Mouse (Mus musculus) stomach, embryonic 16.5 days (tissue): Measurements from ENCODE around the gene Fbxo45. TPM values are rescaled to one million over a fixed set of nuclear protein-coding genes. Genes with fewer than 3 reads are reported as not detected.

Experiments
- ATAC-seq: fragments of 200-750 bp; cut with Nextera tagmentation; 2 replicates; pipeline ENCODE4 v1.8.0; 2017; ENCODE audit warnings: moderate number of reproducible peaks, moderate TSS enrichment; ENCODE audit not compliant: insufficient read depth, low FRiP score
- H3K27ac ChIP-seq: fragments of 300-500 bp; sonication (generic); 2 replicates; pipeline ENCODE4 v1.5.1; 2014; ENCODE audit warnings: low read length
- H3K27me3 ChIP-seq: fragments of 300-500 bp; sonication (generic); 2 replicates; pipeline ENCODE4 v1.6.1; 2014; ENCODE audit warnings: low read length, control low read depth, mixed read lengths; ENCODE audit not compliant: control insufficient read depth, insufficient read depth
- H3K36me3 ChIP-seq: fragments of 300-500 bp; sonication (generic); 2 replicates; pipeline ENCODE4 v1.6.1; 2014; ENCODE audit warnings: low read length; ENCODE audit not compliant: control insufficient read depth, insufficient read depth
- H3K4me1 ChIP-seq: fragments of 300-500 bp; sonication (generic); 2 replicates; pipeline ENCODE4 v1.6.1; 2014; ENCODE audit warnings: low read length, control low read depth, mixed read lengths; ENCODE audit not compliant: control insufficient read depth, insufficient read depth
- H3K4me2 ChIP-seq: fragments of 300-500 bp; sonication (generic); 2 replicates; pipeline ENCODE4 v1.6.1; 2014; ENCODE audit warnings: low read depth, low read length, mixed read lengths
- H3K4me3 ChIP-seq: fragments of 300-500 bp; sonication (generic); replicated peaks from 2 replicates; pipeline ENCODE4 v1.5.1; 2014; ENCODE audit warnings: mild to moderate bottlenecking, low read length
- H3K9ac ChIP-seq: fragments of 300-500 bp; sonication (generic); 2 replicates; pipeline ENCODE4 v1.6.1; 2014; ENCODE audit warnings: low read length
- H3K9me3 ChIP-seq: fragments of 300-500 bp; sonication (generic); replicated peaks from 2 replicates; pipeline ENCODE4 v1.6.1; 2016; ENCODE audit warnings: low read length, control low read depth; ENCODE audit not compliant: control insufficient read depth
- WGBS: fragments of 180-500 bp; shearing (Covaris S2); extraction: QIAGEN DNeasy Blood & Tissue Kit; methylation state at CpG from one replicate; pipeline ENCODE4 v1.1.7; 2014; 5-methylcytosine and 5-hydroxymethylcytosine counted together
- polyA plus RNA-seq: library from polyadenylated mRNA; unstranded; fragments of >200 nt; fragmentation: Nextera tagmentation; extraction: Ambion mirVana; gene quantifications from 2 replicates; pipeline ENCODE4 v1.2.1, GENCODE M21; 2015

Fbxo45 gene
- polyA plus RNA-seq, 1 experiment from 2014 or later: 4.3 TPM

- Histone ChIP-seq H3K36me3 (no peaks in the 10 kb centered on the region), H3K27ac (no peak overlapping the region), H3K9me3 (peaks cover 2% of the 10 kb centered on the region; the same call in 1 of the 2 replicates), H3K4me2 (no peak overlapping the region), H3K27me3 (no peaks in the 10 kb centered on the region), H3K9ac (no peak overlapping the region), H3K4me3 (no peak overlapping the region), H3K4me1 (no peaks in the 10 kb centered on the region)
- ATAC-seq: no peak
- 70% methylated on average over 17 of the region's 17 CpGs for WGBS
These were observed 32.0 kb downstream of the Fbxo45 start for GRCm38 (mm10) chr16:32214804-32215576.

GRCm38 (mm10) chr16:32214156-32214555, 32.8 kb downstream of the Fbxo45 start:
- Histone ChIP-seq H3K4me1 (no peaks in the 10 kb centered on the region), H3K4me2 (no peak overlapping the region), H3K9me3 (peaks cover 10% of the 10 kb centered on the region; the same call in 1 of the 2 replicates), H3K9ac (no peak overlapping the region), H3K4me3 (no peak overlapping the region), H3K36me3 (no peaks in the 10 kb centered on the region), H3K27me3 (no peaks in the 10 kb centered on the region), H3K27ac (no peak overlapping the region)
- ATAC-seq: no peak

GRCm38 (mm10) chr16:32204902-32205301, 42.1 kb downstream of the Fbxo45 start:
- WGBS: 53% methylated on average over 3 of the region's 3 CpGs
- H3K9ac ChIP-seq: no peak overlapping the region
- H3K27me3 ChIP-seq: no peaks in the 10 kb centered on the region
- H3K9me3 ChIP-seq: peaks cover 7% of the 10 kb centered on the region; the same call in 1 of the 2 replicates
- H3K27ac ChIP-seq: no peak overlapping the region
- no peak overlapping the region for H3K4me3 ChIP-seq
- no peaks in the 10 kb centered on the region for H3K4me1 ChIP-seq
- no peaks in the 10 kb centered on the region for H3K36me3 ChIP-seq
- ATAC-seq: no peak
- no peak overlapping the region for H3K4me2 ChIP-seq

- H3K4me2 ChIP-seq: no peak overlapping the region
- H3K9ac ChIP-seq: no peak overlapping the region
- no peaks in the 10 kb centered on the region for H3K4me1 ChIP-seq
- no peak overlapping the region for H3K27ac ChIP-seq
- no peak for ATAC-seq
- WGBS: 71% methylated on average over 6 of the region's 6 CpGs
- no peak overlapping the region for H3K4me3 ChIP-seq
- H3K27me3 ChIP-seq: no peaks in the 10 kb centered on the region
- no peaks in the 10 kb centered on the region for H3K36me3 ChIP-seq
- H3K9me3 ChIP-seq: no peaks in the 10 kb centered on the region
These were observed 44.3 kb downstream of the Fbxo45 start for GRCm38 (mm10) chr16:32202681-32203080.

GRCm38 (mm10) chr16:32201004-32201325, 46.0 kb downstream of the Fbxo45 start:
- no peaks in the 10 kb centered on the region for H3K9me3 ChIP-seq
- H3K27ac ChIP-seq: peak overlapping the region; percentile 46; the same call in 1 of the 2 replicates
- no peak overlapping the region for H3K4me3 ChIP-seq
- H3K36me3 ChIP-seq: no peaks in the 10 kb centered on the region
- H3K9ac ChIP-seq: no peak overlapping the region
- H3K27me3 ChIP-seq: no peaks in the 10 kb centered on the region
- H3K4me2 ChIP-seq: 0 out of 2 replicates have a peak overlapping the region, but pooled peaks have one; percentile 14
- no peak for ATAC-seq
- 60% methylated on average over 9 of the region's 9 CpGs for WGBS
- H3K4me1 ChIP-seq: no peaks in the 10 kb centered on the region

- Histone ChIP-seq H3K9me3 (no peaks in the 10 kb centered on the region), H3K36me3 (no peaks in the 10 kb centered on the region), H3K4me2 (peak overlapping the region; percentile 14; the same call in 1 of the 2 replicates), H3K9ac (peak overlapping the region; percentile 37; the same call in 1 of the 2 replicates), H3K27me3 (no peaks in the 10 kb centered on the region), H3K4me3 (peak overlapping the region; percentile 26), H3K4me1 (no peaks in the 10 kb centered on the region), H3K27ac (peak overlapping the region; percentile 77; the same call in 1 of the 2 replicates)
- no peak; the same call in 1 of the 2 replicates for ATAC-seq
- WGBS: 61% methylated on average over 20 of the region's 21 CpGs
These were observed 46.5 kb downstream of the Fbxo45 start for GRCm38 (mm10) chr16:32200256-32201003.

GRCm38 (mm10) chr16:32190011-32190441, 56.9 kb downstream of the Fbxo45 start:
- 45% methylated on average over 12 of the region's 12 CpGs for WGBS

GRCm38 (mm10) chr16:32189109-32189508, 57.8 kb downstream of the Fbxo45 start:
- Histone ChIP-seq H3K4me2 (no peak overlapping the region), H3K27ac (no peak overlapping the region), H3K4me3 (no peak overlapping the region), H3K4me1 (no peaks in the 10 kb centered on the region), H3K27me3 (no peaks in the 10 kb centered on the region), H3K9me3 (no peaks in the 10 kb centered on the region), H3K36me3 (no peaks in the 10 kb centered on the region), H3K9ac (no peak overlapping the region)
- WGBS: 54% methylated on average over 6 of the region's 6 CpGs
- ATAC-seq: no peak

More at GRCm38 (mm10) chr16:32190011-32190441, 56.9 kb downstream of the Fbxo45 start:
- Histone ChIP-seq H3K27me3 (no peaks in the 10 kb centered on the region), H3K9me3 (no peaks in the 10 kb centered on the region), H3K9ac (no peak overlapping the region), H3K4me2 (no peak overlapping the region), H3K4me1 (no peaks in the 10 kb centered on the region), H3K27ac (no peak overlapping the region), H3K36me3 (no peaks in the 10 kb centered on the region), H3K4me3 (no peak overlapping the region)
- ATAC-seq: no peak

- Histone ChIP-seq H3K9me3 (no peaks in the 10 kb centered on the region), H3K4me2 (no peak overlapping the region), H3K27ac (no peak overlapping the region), H3K9ac (no peak overlapping the region), H3K4me1 (no peaks in the 10 kb centered on the region), H3K27me3 (no peaks in the 10 kb centered on the region), H3K36me3 (no peaks in the 10 kb centered on the region), H3K4me3 (no peak overlapping the region)
- no peak for ATAC-seq
- WGBS: 92% methylated on average over 5 of the region's 5 CpGs
These were observed 60.9 kb downstream of the Fbxo45 start for GRCm38 (mm10) chr16:32186056-32186455.
